Mouse (Mus musculus) C2C12 (cell line): Measurements from ENCODE around the gene Atpaf2.

Experiments
- CEBPB ChIP-seq: IDR thresholded peaks from one replicate; pipeline ENCODE4 v1.6.1; 2011; ENCODE audit warnings: low read depth, mild to moderate bottlenecking, control low read depth, moderate library complexity
- CTCF ChIP-seq: IDR thresholded peaks from one replicate; pipeline ENCODE4 v1.5.1; 2011; ENCODE audit not compliant: control insufficient read depth, insufficient read depth, insufficient read length
- FOSL1 ChIP-seq: IDR thresholded peaks from one replicate; pipeline ENCODE4 v1.8.0; 2011; ENCODE audit warnings: mild to moderate bottlenecking, low read length; ENCODE audit not compliant: poor library complexity, insufficient read depth, severe bottlenecking
- MAX ChIP-seq: IDR thresholded peaks from one replicate; pipeline ENCODE4 v1.6.1; 2011; ENCODE audit warnings: mild to moderate bottlenecking, control low read depth
- MYOG ChIP-seq: IDR thresholded peaks from one replicate; pipeline ENCODE4 v1.6.1; 2011; ENCODE audit not compliant: control insufficient read depth, insufficient read length; ENCODE audit errors: extremely low read depth

- TF ChIP-seq CTCF (no peak), CEBPB (no peak), MYOG (no peak), FOSL1 (no peak), MAX (no peak)
Observed at GRCm38 (mm10) chr11:60351925-60352371, 66.3 kb downstream of the Atpaf2 start.
